In the genomic region with DNA sequence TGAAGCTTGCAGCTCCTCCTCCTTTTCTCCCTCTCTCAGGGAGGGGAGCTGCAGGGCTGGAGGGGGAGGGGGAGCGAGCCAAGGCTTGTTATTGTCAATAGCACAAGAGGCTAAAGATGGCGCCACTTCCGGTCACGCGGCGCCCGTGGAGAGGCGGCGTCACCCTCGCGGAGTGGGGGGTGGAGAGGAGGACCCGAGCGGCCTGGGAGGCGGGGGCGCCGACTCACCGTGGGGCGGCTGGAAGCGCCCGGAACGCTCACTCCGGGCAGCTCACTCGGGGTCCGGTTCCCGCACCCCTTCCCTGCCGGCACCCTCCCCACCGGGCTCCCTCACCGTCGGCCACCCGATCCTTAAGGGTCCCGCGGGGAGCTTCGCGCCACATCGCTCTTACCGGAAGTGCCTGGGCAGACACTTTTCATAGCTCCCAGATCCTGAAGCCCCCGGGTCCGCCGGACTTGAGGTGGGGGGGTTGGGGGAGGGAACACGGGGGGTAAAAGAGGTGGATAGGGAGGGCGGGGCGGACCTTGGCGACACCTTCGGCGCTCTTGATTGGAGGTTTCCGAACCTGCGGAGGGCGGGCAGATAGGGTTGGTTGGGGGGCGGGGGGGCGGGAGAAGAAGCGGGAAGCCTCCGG, we compare ENCODE assay signal across 8 mouse cellular contexts. TPM values are rescaled to one million over a fixed set of nuclear protein-coding genes. Genes with fewer than 3 reads are reported as not detected.
DNase-seq lines count a peak whose midpoint lies in the region; ATAC-seq and TF ChIP-seq lines count a peak whose summit lies in the region.

No protein-coding gene starts in this region.

- H3K36me3 ChIP-seq in hindbrain, embryonic 14.5 days (replicated peaks; ENCODE audit: control insufficient read depth, insufficient read depth): no peaks in the 10 kb centered on the region; the same call in 1 of the 2 replicates

- H3K4me3 ChIP-seq in hindbrain, embryonic 14.5 days (replicated peaks; ENCODE audit: low read length): peak overlapping the region; percentile 58

- DNase-seq in Patski (ENCODE audit: low read depth, low spot score): peak; percentile 55
- DNase-seq in cerebellum, postnatal 14 days: peak; percentile 89 to 91
- peak; percentile 76 to 84 for DNase-seq in frontal cortex, postnatal 14 days (ENCODE audit: low spot score in 2 of 2)
- DNase-seq in hindbrain, embryonic 14.5 days (ENCODE audit: low spot score): peak; percentile 81
- DNase-seq in layer of hippocampus, postnatal 36 days: peak; percentile 87 to 88
- DNase-seq in lung, postnatal 36 days: peak; percentile 94
- peak; percentile 95 for DNase-seq in retina, postnatal 1 day
- DNase-seq in urinary bladder, adult 18-20 months (ENCODE audit: low spot score in 2 of 2): peak; percentile 63 to 84

- peaks cover 14% of the 10 kb centered on the region for H3K4me1 ChIP-seq in hindbrain, embryonic 14.5 days (replicated peaks; ENCODE audit: control insufficient read depth, insufficient read depth, low read length)

- peak overlapping the region; percentile 73 for H3K9ac ChIP-seq in hindbrain, embryonic 14.5 days

- POLR2A ChIA-PET in Patski (lab: Charles Lee): interaction anchor here (0.6 to 1.3 kb wide), 3 partner anchors 24 to 35 kb away, joined by 3 to 4 read pairs (median 4); partner anchors contain the start of gene Mcts1

- peak overlapping the region; percentile 94 for H3K27ac ChIP-seq in hindbrain, embryonic 14.5 days

- TF ChIP-seq CTCF in Patski (IDR thresholded peaks at IDR 0.05): no peak

- no peaks in the 10 kb centered on the region for H3K9me3 ChIP-seq in hindbrain, embryonic 14.5 days (ENCODE audit: control insufficient read depth, low read length)

- CTCF ChIA-PET in Patski (lab: Charles Lee): no interaction called here

- 14% methylated on average over 27 of the region's 52 CpGs for WGBS in hindbrain, embryonic 14.5 days

- in situ Hi-C loops in Patski (cut with MboI; ENCODE audit: low pct_unique_long_range_greater_than_20kb): no loop called here

- H3K27me3 ChIP-seq in Patski: peaks cover 8% of the 10 kb centered on the region
- H3K27me3 ChIP-seq in hindbrain, embryonic 14.5 days (ENCODE audit: control insufficient read depth, insufficient read depth, low read length): no peaks in the 10 kb centered on the region

- peak overlapping the region; percentile 71 for H3K4me2 ChIP-seq in hindbrain, embryonic 14.5 days (replicated peaks)

- ATAC-seq in Patski: peak; percentile 91
- ATAC-seq in hindbrain, embryonic 14.5 days (ENCODE audit: low FRiP score): peak; percentile 96

RNA-seq across cellular contexts. Expression of gene Cul4b, which starts 11.3 kb away (rescaled TPM):
- polyA plus RNA-seq in Patski (2021): 66.1 TPM
- 25.1 and 25.4 TPM in 2 replicates for polyA plus RNA-seq in hindbrain, embryonic 14.5 days (2014; fragmentation: Nextera tagmentation; extraction: Ambion mirVana)
- total RNA-seq in layer of hippocampus, postnatal 36 days (2021): 10 to 100 TPM; 34.0 to 34.3 TPM

RNA-seq across cellular contexts. Expression of gene Mcts1, which starts 35.7 kb away (rescaled TPM):
- polyA plus RNA-seq in Patski (2021): 82.4 TPM
- polyA plus RNA-seq in hindbrain, embryonic 14.5 days (2014; fragmentation: Nextera tagmentation; extraction: Ambion mirVana): 181 and 204 TPM in 2 replicates
- total RNA-seq in layer of hippocampus, postnatal 36 days (2021): 10 to 100 TPM; 93.0 to 98.4 TPM

Comparison
In these comparisons a context has a peak if more than half of its experiments do, and no peak if none do; other contexts are left out.
1. Peak in every context shown above with its lines: DNase-seq, ATAC-seq, H3K4me3 ChIP-seq and H3K27ac ChIP-seq.